Mouse (Mus musculus): ENCODE measurements around the gene Grb7. TPM values are rescaled to one million over a fixed set of nuclear protein-coding genes. Genes with fewer than 3 reads are reported as not detected.

The Grb7 gene
- polyA plus RNA-seq, 1 experiment = 2.4 TPM

DNA sequence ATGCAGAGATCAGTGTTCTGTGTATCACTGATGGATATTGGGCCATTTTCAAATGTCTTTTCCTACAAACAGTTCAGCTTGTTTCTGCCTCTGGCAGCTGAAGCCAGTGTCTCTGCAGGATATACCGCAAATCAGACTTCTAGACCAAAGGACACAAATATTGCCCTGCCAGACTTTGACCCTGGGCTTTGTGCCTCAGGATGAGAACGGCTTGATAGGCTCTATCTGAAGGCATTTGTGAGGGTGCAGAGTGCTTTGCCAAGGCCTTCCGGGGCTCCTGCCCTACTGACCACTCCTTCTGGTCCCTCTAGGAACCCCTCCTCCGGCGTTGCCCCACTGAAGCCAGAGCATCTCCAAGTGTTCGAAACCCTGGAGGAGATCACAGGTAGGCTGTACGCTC is 19.6 kb upstream of the Grb7 start:
- Histone ChIP-seq H3K27me3 (ENCODE audit: control insufficient read depth, insufficient read depth, low read length) (no peaks in the 10 kb centered on the region), H3K36me3 (ENCODE audit: control insufficient read depth, insufficient read depth, low read length) (no peaks in the 10 kb centered on the region), H3K4me1 (ENCODE audit: control insufficient read depth, insufficient read depth, low read length) (no peaks in the 10 kb centered on the region), H3K4me3 (ENCODE audit: control insufficient read depth, low read depth, low read length) (no peak overlapping the region), H3K27ac (ENCODE audit: control insufficient read depth, insufficient read depth, low read depth, low read length) (no peak overlapping the region)
- TF ChIP-seq POLR2A (IDR thresholded peaks at IDR 0.05; ENCODE audit: control insufficient read depth, low read depth, low read length) = no peak
- no peak for TF ChIP-seq CTCF (IDR thresholded peaks at IDR 0.05; ENCODE audit: control insufficient read depth, insufficient read depth, insufficient replicate concordance, low read depth, low read length)

DNA sequence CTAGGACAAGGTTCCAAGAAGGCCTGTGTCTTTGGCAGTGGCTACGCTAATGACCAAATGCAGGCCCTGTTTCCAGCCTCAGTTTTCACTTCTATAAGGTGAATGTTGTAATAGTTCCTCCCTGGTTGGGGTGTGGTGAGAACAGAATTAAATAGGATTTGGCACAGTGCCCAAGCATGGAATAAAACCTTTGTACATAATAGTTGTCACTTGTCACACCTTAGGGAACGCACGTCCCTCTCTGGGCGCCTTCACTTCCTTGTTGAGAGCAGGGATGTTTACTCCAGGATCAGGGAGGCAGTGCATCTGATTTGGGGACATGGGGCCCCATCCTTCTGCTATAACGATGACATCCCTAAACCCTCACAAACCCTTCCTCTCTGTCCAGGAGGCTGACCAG is 17.8 kb upstream of the Grb7 start:
- H3K4me1 ChIP-seq (ENCODE audit: control insufficient read depth, insufficient read depth, low read length) = no peaks in the 10 kb centered on the region
- no peak overlapping the region for H3K4me3 ChIP-seq (ENCODE audit: control insufficient read depth, low read depth, low read length)
- H3K27ac ChIP-seq (ENCODE audit: control insufficient read depth, insufficient read depth, low read depth, low read length) = no peak overlapping the region
- no peak for TF ChIP-seq CTCF (IDR thresholded peaks at IDR 0.05; ENCODE audit: control insufficient read depth, insufficient read depth, insufficient replicate concordance, low read depth, low read length)
- no peak for TF ChIP-seq POLR2A (IDR thresholded peaks at IDR 0.05; ENCODE audit: control insufficient read depth, low read depth, low read length)
- H3K36me3 ChIP-seq (ENCODE audit: control insufficient read depth, insufficient read depth, low read length) = no peaks in the 10 kb centered on the region
- no peaks in the 10 kb centered on the region for H3K27me3 ChIP-seq (ENCODE audit: control insufficient read depth, insufficient read depth, low read length)

DNA sequence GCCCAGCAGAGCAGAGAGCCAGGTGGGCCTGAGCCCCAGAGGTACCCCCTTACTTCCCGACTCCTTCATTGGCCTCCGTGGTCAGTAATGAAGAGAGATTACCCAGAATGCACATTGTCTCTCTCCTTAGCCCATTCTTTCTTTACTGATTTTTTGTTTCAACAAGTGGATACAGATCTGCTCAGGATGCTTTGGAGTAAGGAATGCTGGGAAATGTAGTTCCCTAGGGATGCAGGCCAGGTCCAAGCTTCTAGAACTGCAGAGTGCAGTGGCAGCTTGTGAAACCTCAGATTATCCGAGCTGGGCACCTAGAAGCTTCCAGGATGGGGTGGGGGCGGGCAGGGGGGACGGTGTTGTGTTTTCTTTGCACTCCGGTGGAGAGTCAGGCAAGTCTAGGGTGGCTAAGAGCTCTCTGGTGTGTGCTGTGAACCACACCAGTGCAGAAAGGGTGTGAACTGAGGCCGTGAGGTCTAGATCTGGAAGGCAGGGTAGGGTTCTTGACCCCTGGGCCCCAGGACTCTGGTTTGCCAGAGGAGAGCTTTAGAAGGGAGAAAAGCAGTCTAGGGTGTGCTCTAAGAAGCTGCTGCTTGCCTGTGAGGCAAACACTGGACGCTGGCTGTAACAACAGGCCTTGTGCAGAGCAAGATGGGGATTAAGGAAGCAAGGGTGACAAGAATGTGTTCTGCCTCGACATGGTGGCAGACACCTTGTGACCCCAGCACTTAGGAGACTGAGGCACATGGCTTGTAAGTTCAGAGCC is 14.3 kb upstream of the Grb7 start:
- Histone ChIP-seq H3K4me3 (ENCODE audit: control insufficient read depth, low read depth, low read length) (no peak overlapping the region), H3K27me3 (ENCODE audit: control insufficient read depth, insufficient read depth, low read length) (no peaks in the 10 kb centered on the region), H3K4me1 (ENCODE audit: control insufficient read depth, insufficient read depth, low read length) (no peaks in the 10 kb centered on the region; the same call in none of the 2 replicates), H3K27ac (ENCODE audit: control insufficient read depth, insufficient read depth, low read depth, low read length) (no peak overlapping the region), H3K36me3 (ENCODE audit: control insufficient read depth, insufficient read depth, low read length) (no peaks in the 10 kb centered on the region)
- TF ChIP-seq POLR2A (IDR thresholded peaks at IDR 0.05; ENCODE audit: control insufficient read depth, low read depth, low read length) (no peak), CTCF (IDR thresholded peaks at IDR 0.05; ENCODE audit: control insufficient read depth, insufficient read depth, insufficient replicate concordance, low read depth, low read length) (no peak)

DNA sequence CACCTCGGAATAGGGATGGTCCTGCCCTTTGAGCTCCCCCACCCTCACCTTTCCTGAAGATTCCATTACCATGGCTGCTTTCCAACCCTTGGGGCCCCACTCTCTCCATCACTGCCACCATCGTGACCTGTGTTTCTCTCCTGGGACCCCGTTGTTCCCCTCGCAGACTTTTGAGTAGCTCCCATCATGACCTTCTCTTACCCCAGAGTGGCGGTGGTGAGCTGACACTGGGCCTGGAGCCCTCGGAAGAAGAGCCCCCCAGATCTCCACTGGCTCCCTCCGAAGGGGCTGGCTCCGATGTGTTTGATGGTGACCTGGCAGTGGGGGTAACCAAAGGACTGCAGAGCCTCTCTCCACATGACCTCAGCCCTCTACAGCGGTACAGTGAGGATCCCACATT is 10.5 kb upstream of the Grb7 start:
- Histone ChIP-seq H3K4me3 (ENCODE audit: control insufficient read depth, low read depth, low read length) (no peak overlapping the region), H3K27ac (ENCODE audit: control insufficient read depth, insufficient read depth, low read depth, low read length) (no peak overlapping the region), H3K4me1 (ENCODE audit: control insufficient read depth, insufficient read depth, low read length) (peaks cover 8% of the 10 kb centered on the region), H3K36me3 (ENCODE audit: control insufficient read depth, insufficient read depth, low read length) (no peaks in the 10 kb centered on the region), H3K27me3 (ENCODE audit: control insufficient read depth, insufficient read depth, low read length) (no peaks in the 10 kb centered on the region)
- TF ChIP-seq CTCF (IDR thresholded peaks at IDR 0.05; ENCODE audit: control insufficient read depth, insufficient read depth, insufficient replicate concordance, low read depth, low read length) = no peak
- TF ChIP-seq POLR2A (IDR thresholded peaks at IDR 0.05; ENCODE audit: control insufficient read depth, low read depth, low read length) = no peak

DNA sequence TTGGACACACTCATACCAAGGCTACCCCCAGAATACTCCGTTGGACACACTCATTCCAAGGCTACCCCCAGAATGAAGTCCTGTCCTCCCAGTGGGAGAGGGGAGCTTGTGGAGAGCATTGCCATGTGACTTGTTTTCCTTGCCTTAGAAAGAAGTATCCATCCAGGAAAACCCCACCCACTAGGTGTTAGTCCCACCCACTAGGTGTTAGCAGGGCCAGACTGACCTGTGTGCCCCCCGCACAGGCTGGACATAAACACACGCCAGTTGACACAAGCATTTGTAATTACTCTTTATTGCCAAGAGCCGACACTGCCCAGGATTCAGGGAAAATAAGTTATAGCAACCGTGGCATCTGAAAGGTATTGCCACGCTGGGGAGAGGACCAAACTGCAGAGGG is 8.8 kb upstream of the Grb7 start:
- H3K4me3 ChIP-seq (ENCODE audit: control insufficient read depth, low read depth, low read length) = no peak overlapping the region
- TF ChIP-seq POLR2A (IDR thresholded peaks at IDR 0.05; ENCODE audit: control insufficient read depth, low read depth, low read length) (no peak), CTCF (IDR thresholded peaks at IDR 0.05; ENCODE audit: control insufficient read depth, insufficient read depth, insufficient replicate concordance, low read depth, low read length) (no peak)
- H3K36me3 ChIP-seq (ENCODE audit: control insufficient read depth, insufficient read depth, low read length) = no peaks in the 10 kb centered on the region
- H3K4me1 ChIP-seq (ENCODE audit: control insufficient read depth, insufficient read depth, low read length) = peaks cover 8% of the 10 kb centered on the region
- H3K27me3 ChIP-seq (ENCODE audit: control insufficient read depth, insufficient read depth, low read length) = no peaks in the 10 kb centered on the region
- no peak overlapping the region for H3K27ac ChIP-seq (ENCODE audit: control insufficient read depth, insufficient read depth, low read depth, low read length)

DNA sequence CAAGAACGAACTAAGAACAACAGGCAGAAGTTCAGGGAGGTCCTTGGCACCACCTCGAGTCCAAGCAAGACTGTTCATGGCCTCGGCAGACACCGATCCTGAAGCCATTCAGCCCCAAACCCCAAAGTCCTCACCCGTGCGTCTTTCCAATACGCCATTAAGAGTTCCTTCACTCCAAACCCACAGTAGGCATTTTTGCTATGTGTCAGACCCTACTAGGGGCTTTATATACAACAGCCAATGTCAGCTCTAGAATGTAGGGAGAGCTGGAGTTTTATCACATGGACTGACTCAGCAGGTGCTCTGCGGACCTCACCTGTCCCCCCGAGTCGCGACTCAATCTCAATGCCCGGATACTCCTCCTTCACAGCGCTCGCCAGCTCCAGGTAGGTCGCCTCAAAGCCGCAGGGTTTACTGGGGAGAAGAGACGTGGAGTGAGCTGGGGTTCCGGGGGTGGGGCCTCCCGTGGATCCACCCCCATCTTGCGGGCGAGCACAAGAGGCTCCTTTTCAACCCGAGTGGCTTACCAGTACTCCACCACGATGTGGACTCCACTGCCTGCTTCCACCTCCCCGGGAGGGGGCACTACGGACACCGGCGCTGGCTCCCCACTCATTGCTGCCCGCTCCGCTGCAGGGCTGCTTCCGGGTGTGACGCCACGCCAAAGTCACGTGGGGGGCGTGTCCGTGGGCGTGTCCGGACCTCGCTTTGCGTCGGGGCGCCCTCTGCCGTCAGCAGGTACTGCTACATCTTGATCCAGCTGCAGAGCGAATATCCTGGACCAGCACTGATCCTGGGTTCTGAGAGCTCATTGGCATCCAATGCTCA is 7.6 kb upstream of the Grb7 start, which contains the start of gene Mien1:
Gene Mien1, minus strand, starts transcription at position 661 of the 828 bp plus-strand sequence.
- Histone ChIP-seq H3K4me1 (ENCODE audit: control insufficient read depth, insufficient read depth, low read length) (peaks cover 8% of the 10 kb centered on the region), H3K27me3 (ENCODE audit: control insufficient read depth, insufficient read depth, low read length) (no peaks in the 10 kb centered on the region), H3K4me3 (ENCODE audit: control insufficient read depth, low read depth, low read length) (peak within 1 kb of the TSS; percentile 100), H3K36me3 (ENCODE audit: control insufficient read depth, insufficient read depth, low read length) (no peaks in the 10 kb centered on the region), H3K27ac (ENCODE audit: control insufficient read depth, insufficient read depth, low read depth, low read length) (peak within 1 kb of the TSS; percentile 91)
- TF ChIP-seq POLR2A (IDR thresholded peaks at IDR 0.05; ENCODE audit: control insufficient read depth, low read depth, low read length) = peak; percentile 79
- TF ChIP-seq CTCF (IDR thresholded peaks at IDR 0.05; ENCODE audit: control insufficient read depth, insufficient read depth, insufficient replicate concordance, low read depth, low read length) = peak; percentile 97

DNA sequence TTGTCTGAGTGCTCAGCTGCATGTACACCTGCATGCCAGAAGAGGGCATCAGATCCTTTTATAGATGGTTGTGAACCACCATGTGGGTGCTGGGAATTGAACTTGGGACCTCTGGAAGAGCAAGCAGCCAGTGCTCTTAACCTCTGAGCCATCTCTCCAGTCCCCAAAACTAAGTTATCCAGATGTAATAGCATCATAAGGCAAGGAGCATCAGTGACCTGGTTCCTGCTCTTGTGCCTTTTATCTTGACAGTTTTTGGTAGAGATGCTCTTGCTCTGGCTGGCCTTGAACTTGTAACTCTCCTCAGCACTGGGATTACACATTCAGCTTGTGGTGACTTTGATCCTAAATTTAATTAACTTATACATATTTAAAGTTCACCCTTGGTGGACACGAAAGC is 2.5 kb upstream of the Grb7 start:
- Histone ChIP-seq H3K27ac (ENCODE audit: control insufficient read depth, insufficient read depth, low read depth, low read length) (no peak overlapping the region), H3K27me3 (ENCODE audit: control insufficient read depth, insufficient read depth, low read length) (no peaks in the 10 kb centered on the region), H3K4me3 (ENCODE audit: control insufficient read depth, low read depth, low read length) (no peak overlapping the region), H3K4me1 (ENCODE audit: control insufficient read depth, insufficient read depth, low read length) (peaks cover 10% of the 10 kb centered on the region), H3K36me3 (ENCODE audit: control insufficient read depth, insufficient read depth, low read length) (no peaks in the 10 kb centered on the region)
- TF ChIP-seq CTCF (IDR thresholded peaks at IDR 0.05; ENCODE audit: control insufficient read depth, insufficient read depth, insufficient replicate concordance, low read depth, low read length) (no peak), POLR2A (IDR thresholded peaks at IDR 0.05; ENCODE audit: control insufficient read depth, low read depth, low read length) (no peak)
